Mouse (Mus musculus) 3T3-L1 (cell line): ENCODE measurements around the gene Hspb3.

ENCODE experiments used
- DNase-seq: peaks from one replicate; pipeline ENCODE4 v3.0.0-alpha.2; 2015; ENCODE audit warnings: low read depth, low spot score

Hspb3 gene

GRCm38 (mm10) chr13:113663151-113663779 is at the start of gene Hspb3:
Gene Hspb3 (minus strand): TSS chr13:113663676.
- no peak for DNase-seq

- no peak for DNase-seq
These were observed 49.7 kb upstream of the Hspb3 start for GRCm38 (mm10) chr13:113713186-113713585.

GRCm38 (mm10) chr13:113706183-113706582 is 42.7 kb upstream of the Hspb3 start:
- no peak for DNase-seq

- DNase-seq, result no peak
These were observed 37.7 kb upstream of the Hspb3 start for GRCm38 (mm10) chr13:113701185-113701584.

- DNase-seq, result no peak
These were observed 36.5 kb upstream of the Hspb3 start for GRCm38 (mm10) chr13:113699928-113700327.

GRCm38 (mm10) chr13:113699415-113699873 is 36.0 kb upstream of the Hspb3 start:
- no peak for DNase-seq

- no peak for DNase-seq
These were observed 33.4 kb upstream of the Hspb3 start for GRCm38 (mm10) chr13:113696838-113697321.

- peak; percentile 67 for DNase-seq
These were observed 29.9 kb upstream of the Hspb3 start for GRCm38 (mm10) chr13:113693383-113693782.

- no peak for DNase-seq
These were observed 28.2 kb upstream of the Hspb3 start for GRCm38 (mm10) chr13:113691644-113692043.

- DNase-seq, result no peak
These were observed 26.4 kb upstream of the Hspb3 start for GRCm38 (mm10) chr13:113689883-113690282.

GRCm38 (mm10) chr13:113686691-113687121 is 23.2 kb upstream of the Hspb3 start:
- peak; percentile 83 for DNase-seq

GRCm38 (mm10) chr13:113682821-113683220 is 19.3 kb upstream of the Hspb3 start:
- DNase-seq, result no peak

GRCm38 (mm10) chr13:113680646-113681045 is 17.2 kb upstream of the Hspb3 start:
- no peak for DNase-seq

GRCm38 (mm10) chr13:113669459-113670077 is 6.1 kb upstream of the Hspb3 start:
- DNase-seq, result peak; percentile 82

- no peak for DNase-seq
These were observed 407 bp upstream of the Hspb3 start for GRCm38 (mm10) chr13:113663883-113664282.

GRCm38 (mm10) chr13:113661826-113662271 is 1.6 kb downstream of the Hspb3 start:
- no peak for DNase-seq

- DNase-seq, result no peak
These were observed 2.7 kb downstream of the Hspb3 start for GRCm38 (mm10) chr13:113660576-113661310.

- DNase-seq, result no peak
These were observed 6.3 kb downstream of the Hspb3 start for GRCm38 (mm10) chr13:113657204-113657603.

GRCm38 (mm10) chr13:113656639-113657038 is 6.8 kb downstream of the Hspb3 start:
- DNase-seq, result no peak

- no peak for DNase-seq
These were observed 8.0 kb downstream of the Hspb3 start for GRCm38 (mm10) chr13:113655511-113655910.

GRCm38 (mm10) chr13:113640944-113641597 is 22.4 kb downstream of the Hspb3 start:
- DNase-seq, result peak; percentile 54

- DNase-seq, result peak; percentile 48
These were observed 24.6 kb downstream of the Hspb3 start for GRCm38 (mm10) chr13:113638914-113639313.
